Mouse (Mus musculus): ENCODE results near the gene BC025446.

BC025446 gene

DNA sequence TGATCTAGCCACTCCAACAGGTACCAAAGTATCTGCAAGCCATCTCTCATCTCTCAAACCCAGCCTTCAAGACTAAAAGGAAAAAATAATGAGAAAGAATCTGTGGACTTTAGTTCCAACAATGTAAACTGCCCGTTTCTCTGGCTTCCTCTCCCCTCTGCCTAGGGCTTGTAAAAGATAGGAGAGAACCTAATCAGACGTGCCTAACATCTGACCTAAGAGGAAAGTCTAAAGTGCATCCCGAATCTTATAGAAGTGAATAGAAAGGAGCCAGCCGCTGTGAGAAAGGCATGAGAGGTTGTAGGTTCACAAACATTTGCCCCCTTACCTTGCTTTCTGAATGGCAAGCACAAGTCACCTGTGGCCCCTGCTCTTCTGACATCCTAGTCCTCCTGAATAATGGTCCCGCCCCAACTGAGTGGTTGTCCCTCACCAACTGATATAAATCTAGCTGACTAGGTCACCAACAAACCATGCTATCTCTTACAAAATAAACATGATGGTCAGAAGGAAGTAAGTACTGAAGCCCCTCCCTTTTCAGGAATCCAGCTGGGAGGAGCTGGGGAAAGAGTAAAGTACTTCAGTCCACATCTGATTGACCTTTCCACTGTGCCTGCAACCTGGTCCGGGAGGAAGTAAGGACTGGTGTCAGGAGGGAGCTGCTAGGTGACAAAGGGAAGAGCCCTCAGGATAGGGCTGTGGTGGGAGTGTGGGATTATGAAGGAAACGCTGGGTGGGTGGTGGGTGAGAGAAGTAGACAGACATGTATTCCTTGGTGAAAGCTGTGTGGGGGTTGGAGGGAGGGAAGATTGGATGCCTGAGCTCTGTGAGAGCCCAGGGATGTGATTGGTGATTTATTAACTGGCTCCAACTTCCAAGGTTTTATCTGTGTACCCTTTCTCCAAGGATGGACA, at the start of gene BC025446:
Gene BC025446, plus strand, starts transcription at position 599 of the 914 bp plus-strand sequence.
- DNase-seq, result peak; percentile 65

GRCm38 (mm10) chr15:75175506-75175905, 40.7 kb upstream of the BC025446 start:
- peak; percentile 29 for DNase-seq

DNA sequence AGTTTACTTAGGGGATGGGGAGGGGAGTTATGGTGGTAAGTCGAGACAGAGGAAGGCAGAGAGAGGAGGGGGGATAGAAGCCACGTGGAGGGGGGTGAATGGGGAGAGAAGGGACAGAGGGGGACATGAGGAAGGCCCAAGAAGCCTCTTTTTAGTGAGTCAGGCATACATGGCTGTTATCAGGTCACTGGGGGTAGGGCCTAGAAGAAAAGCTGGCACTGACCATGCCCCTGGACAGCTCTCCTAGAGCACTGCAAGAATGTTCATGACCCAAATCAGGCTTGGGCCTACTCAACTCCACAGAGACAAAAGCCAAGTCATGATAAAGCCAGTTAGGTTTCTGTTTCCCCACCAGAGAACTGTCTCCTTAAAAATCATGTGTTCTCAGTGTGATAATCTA, 29.9 kb upstream of the BC025446 start:
- no peak for DNase-seq

DNA sequence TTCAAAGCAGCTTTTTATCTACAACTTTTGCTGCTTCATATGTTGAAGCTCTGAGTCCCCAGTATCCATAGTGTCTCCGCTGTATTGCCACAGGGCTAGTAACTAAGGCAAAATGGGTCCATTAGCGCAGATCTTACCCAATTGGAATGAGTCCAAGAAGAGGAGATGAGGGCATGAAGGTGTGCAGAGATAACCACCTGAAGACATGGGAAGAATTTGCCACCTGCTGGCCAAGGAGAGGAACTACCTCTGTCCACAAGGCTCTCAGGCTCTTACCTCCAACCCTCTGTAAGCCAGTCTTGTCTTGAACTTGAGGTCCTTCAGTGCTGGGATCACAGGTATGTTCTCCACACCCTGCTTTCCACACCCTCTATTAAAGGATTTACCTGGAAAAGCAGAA, 27.1 kb upstream of the BC025446 start:
- DNase-seq, result peak; percentile 12

- DNase-seq, result peak; percentile 27
Measured at GRCm38 (mm10) chr15:75190560-75190959, 25.6 kb upstream of the BC025446 start.

- peak; percentile 61 for DNase-seq
Measured at GRCm38 (mm10) chr15:75216831-75217230, 655 bp downstream of the BC025446 start.

GRCm38 (mm10) chr15:75221942-75222341, 5.8 kb downstream of the BC025446 start:
- no peak for DNase-seq

DNA sequence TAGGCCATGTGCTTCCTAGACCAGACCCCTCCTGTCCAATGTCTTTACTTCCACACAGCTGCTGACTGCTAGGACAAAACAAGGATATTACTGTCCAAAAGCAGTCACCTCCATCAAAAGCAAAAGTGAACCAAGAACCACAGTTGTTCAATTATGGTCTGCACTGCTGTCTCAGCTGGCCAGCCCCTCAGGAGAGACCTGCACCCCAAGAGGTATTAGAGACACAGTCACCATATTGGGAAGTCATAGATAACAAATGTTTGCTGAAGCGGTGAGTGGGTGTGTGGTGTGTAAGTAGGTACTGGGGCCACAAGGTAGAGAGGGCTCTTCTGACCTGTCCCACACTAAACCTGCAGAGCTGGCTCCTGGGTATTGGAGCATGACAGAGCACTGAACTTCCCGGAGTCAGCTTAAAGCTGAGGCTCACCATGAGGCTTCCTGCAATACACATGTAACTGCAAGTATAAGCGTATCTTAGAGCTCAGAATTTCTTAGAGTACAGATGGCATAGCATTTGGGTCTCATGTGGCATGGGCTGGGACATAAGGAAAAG, 21.6 kb downstream of the BC025446 start:
- DNase-seq, result no peak

- DNase-seq, result no peak
Measured at GRCm38 (mm10) chr15:75240558-75240957, 24.4 kb downstream of the BC025446 start.

- DNase-seq, result no peak
Measured at GRCm38 (mm10) chr15:75242756-75243640, 26.8 kb downstream of the BC025446 start.

GRCm38 (mm10) chr15:75254671-75255070, 38.5 kb downstream of the BC025446 start:
- DNase-seq, result no peak

GRCm38 (mm10) chr15:75265863-75266262, 49.7 kb downstream of the BC025446 start:
- no peak for DNase-seq

DNA sequence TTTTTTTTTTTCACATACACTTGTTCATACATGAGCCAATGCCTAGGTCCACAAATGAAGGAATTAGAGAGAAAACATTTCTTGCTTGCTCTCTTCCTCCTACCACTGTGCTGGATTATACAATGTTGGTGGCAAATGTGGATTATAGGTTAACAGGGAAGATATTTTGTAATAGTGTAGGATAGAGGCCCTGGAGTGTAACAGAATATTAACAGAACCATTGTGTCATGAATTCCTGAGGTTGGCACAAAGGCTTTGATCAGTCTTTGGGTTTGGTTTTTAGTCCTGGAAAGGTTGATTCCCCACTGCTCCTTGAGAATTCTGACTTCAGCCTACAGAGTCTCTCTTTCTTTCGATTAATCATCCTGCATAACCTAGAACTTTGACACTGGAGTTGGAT, 50.5 kb downstream of the BC025446 start:
- DNase-seq, result no peak

DNA sequence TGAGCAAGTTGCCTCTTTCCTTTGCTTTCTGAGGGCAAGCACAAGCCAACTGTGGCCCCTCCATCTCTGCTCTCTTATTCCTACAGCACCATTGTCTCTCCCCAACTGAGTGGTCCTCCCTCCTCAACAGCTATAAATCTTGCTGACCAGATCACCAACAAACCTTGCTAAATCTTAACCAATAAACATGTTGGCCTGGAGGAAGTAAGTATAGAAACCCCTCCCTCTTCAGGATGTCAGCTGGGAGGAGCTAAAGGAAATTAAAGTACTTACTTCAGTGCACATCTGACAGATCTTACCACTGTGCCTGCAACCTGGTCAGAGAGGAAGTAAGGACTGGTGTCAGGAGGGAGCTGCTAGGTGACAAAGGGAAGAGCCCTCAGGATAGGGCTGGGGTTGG, 51.9 kb downstream of the BC025446 start, which contains the start of gene Ly6f:
Gene Ly6f, plus strand, starts transcription at position 301 of the 400 bp plus-strand sequence.
- DNase-seq, result no peak

GRCm38 (mm10) chr15:75268916-75269829, 53.0 kb downstream of the BC025446 start:
- DNase-seq, result peak; percentile 25

DNA sequence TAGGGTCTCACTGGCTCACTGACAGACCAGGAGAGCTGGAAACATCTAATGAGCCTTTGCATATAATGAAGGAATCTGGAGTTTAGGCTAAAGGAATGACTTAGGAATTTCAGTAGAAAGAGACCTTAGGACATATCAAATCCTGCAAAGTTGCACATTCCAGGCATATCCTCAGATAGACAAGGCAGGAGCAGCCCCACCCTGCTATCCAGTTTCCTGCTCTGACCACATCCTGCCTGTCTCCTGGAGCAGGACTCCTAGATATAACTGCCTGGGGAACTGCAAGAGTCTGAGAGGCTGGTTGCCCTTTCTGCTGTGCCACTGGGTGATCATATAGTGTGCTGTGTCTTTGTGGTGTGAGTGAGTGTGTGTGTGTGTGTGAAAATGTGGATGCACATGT, 54.0 kb downstream of the BC025446 start:
- no peak for DNase-seq

DNA sequence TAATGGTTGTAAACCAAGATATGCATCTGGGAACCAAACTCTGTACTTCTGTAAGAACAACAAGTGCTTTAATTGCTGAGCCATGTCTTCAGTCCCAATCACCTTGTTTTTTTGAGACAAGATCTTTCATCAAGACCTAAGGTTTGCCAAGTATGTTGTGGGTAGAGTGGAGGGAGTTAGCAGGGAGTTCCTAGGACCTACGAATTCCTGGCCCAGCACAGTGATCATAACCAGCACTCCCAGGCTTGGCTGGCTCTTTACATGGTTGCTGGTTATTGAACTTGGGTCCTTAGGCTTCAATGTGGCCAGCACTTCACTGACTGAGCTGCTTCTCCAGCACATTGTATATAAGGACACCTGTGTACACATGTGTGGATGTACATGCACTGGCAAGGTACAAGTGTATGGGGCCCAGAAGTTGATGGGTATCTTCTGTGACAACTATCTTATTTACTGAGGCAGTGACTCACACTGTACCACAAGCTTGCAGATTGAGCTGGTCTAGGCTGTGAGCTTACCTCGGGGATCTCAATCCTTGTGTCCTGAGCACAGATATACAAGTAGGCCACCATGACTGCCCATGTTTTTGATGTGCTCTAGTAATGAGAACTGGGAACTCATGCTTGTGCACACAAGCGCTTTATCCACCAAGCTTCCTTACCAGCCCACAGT, 54.7 kb downstream of the BC025446 start:
- no peak for DNase-seq

DNA sequence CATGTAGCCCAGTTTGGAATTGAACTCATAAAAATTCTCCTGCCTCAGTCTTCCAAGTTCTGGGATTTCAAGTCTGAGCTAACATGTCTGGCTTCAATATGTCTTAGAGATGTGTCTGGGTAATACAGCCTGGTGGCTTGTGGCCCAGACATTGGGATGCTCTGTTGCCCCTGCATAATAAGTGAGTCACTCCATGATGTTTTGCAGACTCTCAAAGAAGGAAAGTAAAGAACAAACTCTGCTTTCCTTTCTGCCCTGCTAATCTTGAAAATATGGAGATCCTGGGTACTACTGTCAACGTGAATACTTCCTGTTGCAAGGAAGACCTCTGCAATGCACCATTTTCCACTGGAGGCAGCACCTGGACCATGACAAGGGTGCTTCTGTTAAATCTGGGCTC, 55.2 kb downstream of the BC025446 start:
- DNase-seq, result no peak

DNA sequence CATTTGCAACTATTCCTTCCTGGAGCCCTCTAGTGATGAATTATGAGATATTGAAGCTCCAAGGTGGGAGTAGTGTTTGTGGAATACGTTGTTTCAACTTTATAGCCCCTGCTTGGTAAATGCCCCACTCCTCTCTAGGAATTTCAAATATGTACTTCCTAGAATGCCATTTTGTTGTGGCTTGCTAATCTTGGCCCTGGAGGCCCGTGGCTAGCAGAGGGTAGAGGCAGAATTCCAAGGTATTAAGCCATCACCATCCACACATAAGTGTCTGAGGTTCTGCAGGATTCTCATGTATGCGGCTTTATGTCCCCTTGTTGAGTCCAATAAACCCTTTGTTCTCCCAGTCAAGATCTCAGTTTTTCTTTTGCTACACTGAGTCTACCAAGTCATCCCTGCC, 55.7 kb downstream of the BC025446 start:
- no peak for DNase-seq

Measured in kidney, adult 18-20 months (tissue).